Mouse (Mus musculus) macrophage (primary cell): ENCODE results near the gene Daam1. TPM values are rescaled to one million over a fixed set of nuclear protein-coding genes. Genes with fewer than 3 reads are reported as not detected.

Source experiments
- H3K27ac ChIP-seq: fragments of 350-480 bp; formaldehyde crosslinking; 2 replicates; pipeline ENCODE4 v1.9.0; 2021
- H3K36me3 ChIP-seq: fragments of 350-480 bp; formaldehyde crosslinking; 2 replicates; pipeline ENCODE4 v1.9.0; 2021; ENCODE audit errors: inconsistent target
- H3K4me3 ChIP-seq: fragments of 350-480 bp; formaldehyde crosslinking; 2 replicates; pipeline ENCODE4 v1.9.0; 2021; ENCODE audit errors: inconsistent target
- H3K79me2 ChIP-seq: fragments of 350-480 bp; formaldehyde crosslinking; 2 replicates; pipeline ENCODE4 v1.9.0; 2021; ENCODE audit errors: inconsistent target
- WGBS: methylation state at CpG from one replicate; pipeline ENCODE4 v1.1.7; 2026; ENCODE audit warnings: inconsistent platforms; ENCODE audit not compliant: missing documents; 5-methylcytosine and 5-hydroxymethylcytosine counted together
- polyA plus RNA-seq: library from polyadenylated mRNA; stranded (reverse); fragments of 250-400 nt; gene quantifications from 3 replicates; pipeline ENCODE4 v1.2.4, GENCODE M21; 2018; ENCODE audit warnings: inconsistent platforms

Gene Daam1
- polyA plus RNA-seq, 1 experiment from 2014 or later: 9.8 TPM

GRCm38 (mm10) chr12:71885170-71885574 is 54.3 kb downstream of the Daam1 start:
- H3K27ac ChIP-seq: no peak overlapping the region

GRCm38 (mm10) chr12:71885717-71886116 is 54.8 kb downstream of the Daam1 start:
- WGBS: 36% methylated on average over 4 of the region's 4 CpGs
- Histone ChIP-seq H3K36me3 (no peaks in the 10 kb centered on the region), H3K4me3 (no peak overlapping the region), H3K27ac (no peak overlapping the region), H3K79me2 (peaks cover 6% of the 10 kb centered on the region; the same call in 1 of the 2 replicates)

More at GRCm38 (mm10) chr12:71885170-71885574, 54.3 kb downstream of the Daam1 start:
- Histone ChIP-seq H3K79me2 (peaks cover 6% of the 10 kb centered on the region; the same call in 1 of the 2 replicates), H3K4me3 (no peak overlapping the region), H3K36me3 (no peaks in the 10 kb centered on the region)
- WGBS: 84% methylated on average over 2 of the region's 2 CpGs

- 93% methylated on average over 5 of the region's 5 CpGs for whole genome bisulfite sequencing
- Histone ChIP-seq H3K36me3 (no peaks in the 10 kb centered on the region), H3K79me2 (peaks cover 6% of the 10 kb centered on the region; the same call in 1 of the 2 replicates), H3K4me3 (no peak overlapping the region), H3K27ac (no peak overlapping the region)
Measured at GRCm38 (mm10) chr12:71886406-71886805, 55.5 kb downstream of the Daam1 start.

- H3K4me3 ChIP-seq: no peak overlapping the region
- no peaks in the 10 kb centered on the region for H3K36me3 ChIP-seq
- 61% methylated on average over 2 of the region's 2 CpGs for WGBS
- H3K27ac ChIP-seq: no peak overlapping the region
- peaks cover 6% of the 10 kb centered on the region; the same call in 1 of the 2 replicates for H3K79me2 ChIP-seq
Measured at GRCm38 (mm10) chr12:71886941-71887340, 56.1 kb downstream of the Daam1 start.

GRCm38 (mm10) chr12:71888370-71888769 is 57.5 kb downstream of the Daam1 start:
- H3K36me3 ChIP-seq: no peaks in the 10 kb centered on the region
- H3K27ac ChIP-seq: no peak overlapping the region
- H3K79me2 ChIP-seq: peaks cover 6% of the 10 kb centered on the region; the same call in 1 of the 2 replicates
- WGBS: 94% methylated on average over 6 of the region's 6 CpGs
- no peak overlapping the region for H3K4me3 ChIP-seq

- no peak overlapping the region for H3K27ac ChIP-seq
- H3K36me3 ChIP-seq: no peaks in the 10 kb centered on the region
- 91% methylated on average over 8 of the region's 8 CpGs for WGBS
- H3K79me2 ChIP-seq: peaks cover 6% of the 10 kb centered on the region; the same call in 1 of the 2 replicates
- H3K4me3 ChIP-seq: no peak overlapping the region
Measured at GRCm38 (mm10) chr12:71889266-71889665, 58.4 kb downstream of the Daam1 start.

GRCm38 (mm10) chr12:71890282-71890681 is 59.4 kb downstream of the Daam1 start:
- 100% methylated on average over 1 of the region's 1 CpGs for WGBS
- no peak overlapping the region for H3K4me3 ChIP-seq
- no peak overlapping the region for H3K27ac ChIP-seq
- H3K36me3 ChIP-seq: no peaks in the 10 kb centered on the region
- peaks cover 6% of the 10 kb centered on the region; the same call in 1 of the 2 replicates for H3K79me2 ChIP-seq

- WGBS: 91% methylated on average over 7 of the region's 7 CpGs
- no peak overlapping the region for H3K4me3 ChIP-seq
- H3K36me3 ChIP-seq: no peaks in the 10 kb centered on the region
- H3K79me2 ChIP-seq: peaks cover 6% of the 10 kb centered on the region; the same call in 1 of the 2 replicates
- H3K27ac ChIP-seq: no peak overlapping the region
Measured at GRCm38 (mm10) chr12:71891729-71892355, 61.0 kb downstream of the Daam1 start.

- no peaks in the 10 kb centered on the region for H3K36me3 ChIP-seq
- H3K79me2 ChIP-seq: peaks cover 6% of the 10 kb centered on the region; the same call in 1 of the 2 replicates
- no peak overlapping the region for H3K4me3 ChIP-seq
- 53% methylated on average over 9 of the region's 9 CpGs for WGBS
- H3K27ac ChIP-seq: no peak overlapping the region
Measured at GRCm38 (mm10) chr12:71892996-71893605, 62.2 kb downstream of the Daam1 start.

GRCm38 (mm10) chr12:71898231-71898630 is 67.4 kb downstream of the Daam1 start:
- no peak overlapping the region for H3K4me3 ChIP-seq

GRCm38 (mm10) chr12:71898666-71899520 is 68.0 kb downstream of the Daam1 start:
- 95% methylated on average over 7 of the region's 7 CpGs for WGBS
- no peaks in the 10 kb centered on the region for H3K36me3 ChIP-seq
- no peak overlapping the region for H3K4me3 ChIP-seq
- 0 out of 2 replicates have a peak overlapping the region, but pooled peaks have one; percentile 17 for H3K27ac ChIP-seq
- H3K79me2 ChIP-seq: no peaks in the 10 kb centered on the region

More at GRCm38 (mm10) chr12:71898231-71898630, 67.4 kb downstream of the Daam1 start:
- H3K27ac ChIP-seq: peak overlapping the region; percentile 17; the same call in 1 of the 2 replicates
- H3K36me3 ChIP-seq: no peaks in the 10 kb centered on the region
- 76% methylated on average over 5 of the region's 5 CpGs for WGBS
- H3K79me2 ChIP-seq: no peaks in the 10 kb centered on the region

GRCm38 (mm10) chr12:71899566-71899965 is 68.7 kb downstream of the Daam1 start:
- WGBS: 85% methylated on average over 4 of the region's 4 CpGs

GRCm38 (mm10) chr12:71901211-71901610 is 70.3 kb downstream of the Daam1 start:
- Histone ChIP-seq H3K36me3 (no peaks in the 10 kb centered on the region), H3K4me3 (no peak overlapping the region), H3K79me2 (no peaks in the 10 kb centered on the region), H3K27ac (no peak overlapping the region)
- WGBS: 99% methylated on average over 7 of the region's 7 CpGs

More at GRCm38 (mm10) chr12:71899566-71899965, 68.7 kb downstream of the Daam1 start:
- H3K4me3 ChIP-seq: no peak overlapping the region
- H3K27ac ChIP-seq: no peak overlapping the region
- no peaks in the 10 kb centered on the region for H3K79me2 ChIP-seq
- H3K36me3 ChIP-seq: no peaks in the 10 kb centered on the region

- Histone ChIP-seq H3K36me3 (no peaks in the 10 kb centered on the region), H3K27ac (no peak overlapping the region), H3K79me2 (no peaks in the 10 kb centered on the region), H3K4me3 (no peak overlapping the region)
- 95% methylated on average over 6 of the region's 6 CpGs for WGBS
Measured at GRCm38 (mm10) chr12:71901859-71902258, 71.0 kb downstream of the Daam1 start.
